Mouse (Mus musculus) heart, postnatal 0 days (tissue): ENCODE results near the gene Fam241a.

Experiments
- CTCF ChIP-seq: IDR thresholded peaks from 2 replicates; pipeline ENCODE4 v1.5.1; 2016; ENCODE audit warnings: antibody characterized with exemption, control low read depth, low read depth
- EP300 ChIP-seq: IDR thresholded peaks from 2 replicates; pipeline ENCODE4 v1.6.1; 2016; ENCODE audit warnings: antibody characterized with exemption, low read depth

DNA sequence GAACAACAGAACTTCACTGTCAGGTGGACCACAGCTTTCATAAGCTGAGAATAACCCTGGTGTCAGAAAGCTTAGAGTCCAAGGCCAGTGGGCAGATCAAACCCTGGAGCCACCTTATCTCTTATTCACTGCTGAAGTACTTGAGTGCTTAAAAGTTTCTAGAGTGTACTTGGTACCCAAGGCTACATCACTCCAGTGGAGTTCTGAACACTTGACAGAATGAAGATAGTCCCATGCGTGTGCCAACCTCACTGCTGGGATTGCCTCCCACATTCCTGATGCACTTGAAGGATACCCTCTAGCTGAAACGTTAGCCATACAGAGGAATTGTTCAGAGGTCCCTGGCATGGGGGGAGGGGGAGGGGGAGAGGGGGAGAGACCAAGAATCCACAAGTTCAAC, 14.4 kb downstream of the Fam241a start:
- TF ChIP-seq CTCF (no peak), EP300 (no peak)
